Mouse (Mus musculus) C2C12 (cell line): ENCODE measurements around the gene Map3k3.

Experiments used
- CEBPB ChIP-seq: IDR thresholded peaks from one replicate; pipeline ENCODE4 v1.6.1; 2011; ENCODE audit warnings: low read depth, mild to moderate bottlenecking, control low read depth, moderate library complexity
- MAX ChIP-seq: IDR thresholded peaks from one replicate; pipeline ENCODE4 v1.6.1; 2011; ENCODE audit warnings: mild to moderate bottlenecking, control low read depth

- TF ChIP-seq CEBPB (no peak), MAX (no peak)
Observed at GRCm38 (mm10) chr11:106034986-106035385, 49.4 kb upstream of the Map3k3 start.
